Mouse (Mus musculus) stomach, postnatal 0 days (tissue): ENCODE measurements around the gene Med16.

ENCODE experiments used
- CTCF ChIP-seq: IDR thresholded peaks from 2 replicates; pipeline ENCODE4 v1.5.1; 2016; ENCODE audit warnings: antibody characterized with exemption, low read depth, mild to moderate bottlenecking, moderate library complexity
- EP300 ChIP-seq: optimal IDR thresholded peaks from 2 replicates; pipeline ENCODE3; 2016; ENCODE audit warnings: antibody characterized with exemption

DNA sequence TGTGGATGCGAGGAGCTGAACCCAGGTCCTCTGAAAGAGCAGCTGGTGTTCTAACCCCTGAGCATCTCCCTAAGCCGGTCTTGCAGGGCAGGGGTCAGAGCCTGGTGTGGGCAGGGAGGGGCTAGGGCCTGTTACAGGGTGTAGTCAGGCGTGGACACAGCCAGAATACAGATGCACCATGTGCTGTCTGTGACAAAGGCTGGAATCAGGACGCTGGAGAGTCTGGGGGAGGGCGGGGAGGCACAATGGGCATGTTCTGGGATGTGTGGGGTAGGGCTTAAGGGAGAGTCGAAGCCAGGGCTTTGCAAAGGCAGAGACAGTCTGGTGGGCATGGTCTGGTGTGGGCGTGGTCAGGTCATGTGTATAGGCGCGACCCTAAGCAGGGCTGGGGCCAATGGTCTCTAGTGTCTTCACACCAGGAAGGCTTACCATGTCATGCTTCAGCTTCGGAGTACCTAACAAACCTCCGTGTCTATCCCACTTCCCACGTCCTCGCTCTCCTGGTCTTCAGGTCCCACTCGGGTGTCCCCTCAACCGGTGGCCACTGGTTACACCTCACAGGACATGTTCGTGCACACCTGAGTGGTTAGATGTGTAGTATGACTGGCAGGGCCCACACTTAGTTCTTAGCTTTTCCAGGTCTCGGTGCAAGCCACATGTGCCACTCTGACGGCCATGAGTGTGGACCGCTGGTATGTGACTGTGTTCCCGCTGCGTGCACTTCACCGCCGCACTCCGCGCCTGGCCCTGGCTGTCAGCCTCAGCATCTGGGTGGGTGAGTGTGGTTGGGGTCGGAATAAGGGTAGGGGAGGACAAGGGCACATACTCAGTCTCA, 11.6 kb upstream of the Med16 start:
- TF ChIP-seq EP300 (no peak), CTCF (no peak)
